Mouse (Mus musculus) midbrain, postnatal 0 days (tissue): ENCODE measurements around the gene 4930535I16Rik. TPM values are rescaled to one million over a fixed set of nuclear protein-coding genes. Genes with fewer than 3 reads are reported as not detected.
"Not testable (repeated sequence)": the region's sequence is repeated elsewhere in the genome, so short reads cannot be mapped to it uniquely, and the experiment has no call there.

Experiments used
- ATAC-seq: fragments of 200-750 bp; cut with Nextera tagmentation; 2 replicates; pipeline ENCODE4 v1.8.0; 2017; ENCODE audit warnings: moderate number of reproducible peaks, mild to moderate bottlenecking, moderate TSS enrichment, moderate library complexity; ENCODE audit not compliant: low FRiP score
- DNase-seq: peaks from one replicate; pipeline ENCODE4 v3.0.0-alpha.2; 2015; ENCODE audit warnings: low spot score
- H3K27ac ChIP-seq: fragments of 300-500 bp; sonication (generic); 2 replicates; pipeline ENCODE4 v1.5.1; 2014; ENCODE audit warnings: low read depth, mild to moderate bottlenecking, low read length, mixed read lengths
- H3K27me3 ChIP-seq: fragments of 300-500 bp; sonication (generic); 2 replicates; pipeline ENCODE4 v1.6.1; 2014; ENCODE audit warnings: low read length, control low read depth, mixed read lengths; ENCODE audit not compliant: insufficient read depth
- H3K36me3 ChIP-seq: fragments of 300-500 bp; sonication (generic); 2 replicates; pipeline ENCODE4 v1.6.1; 2014; ENCODE audit warnings: low read length, control low read depth, mixed read lengths; ENCODE audit not compliant: insufficient read depth
- H3K4me1 ChIP-seq: fragments of 300-500 bp; sonication (generic); 2 replicates; pipeline ENCODE4 v1.6.1; 2014; ENCODE audit warnings: mild to moderate bottlenecking, control low read depth, antibody characterized with exemption, low read length, mixed read lengths; ENCODE audit not compliant: insufficient read depth
- H3K4me2 ChIP-seq: fragments of 300-500 bp; sonication (generic); 2 replicates; pipeline ENCODE4 v1.6.1; 2014; ENCODE audit warnings: low read depth, mild to moderate bottlenecking, low read length, mixed read lengths; ENCODE audit not compliant: poor library complexity, severe bottlenecking
- H3K4me3 ChIP-seq: fragments of 300-500 bp; sonication (generic); 2 replicates; pipeline ENCODE4 v1.5.1; 2014; ENCODE audit warnings: low read depth, mild to moderate bottlenecking, low read length, moderate library complexity
- H3K9ac ChIP-seq: fragments of 300-500 bp; sonication (generic); replicated peaks from 2 replicates; pipeline ENCODE4 v1.6.1; 2014; ENCODE audit warnings: mild to moderate bottlenecking, low read length, moderate library complexity, mixed read lengths; ENCODE audit not compliant: poor library complexity, severe bottlenecking
- H3K9me3 ChIP-seq: fragments of 300-500 bp; sonication (generic); 2 replicates; pipeline ENCODE4 v1.6.1; 2016; ENCODE audit warnings: low read length, control low read depth
- CTCF ChIP-seq: IDR thresholded peaks from 2 replicates; pipeline ENCODE4 v1.5.1; 2016; ENCODE audit warnings: antibody characterized with exemption, mild to moderate bottlenecking
- WGBS: fragments of 180-500 bp; shearing (Covaris S2); extraction: QIAGEN DNeasy Blood & Tissue Kit; methylation state at CpG from one replicate; pipeline ENCODE4 v1.1.7; 2014; 5-methylcytosine and 5-hydroxymethylcytosine counted together
- polyA plus RNA-seq: library from polyadenylated mRNA; unstranded; fragments of >200 nt; fragmentation: Nextera tagmentation; extraction: Ambion mirVana; gene quantifications from 2 replicates; pipeline ENCODE4 v1.2.1, GENCODE M21; 2015
- total RNA-seq: library from RNA; depleted of rRNA; stranded (reverse); fragments of >200 nt; gene quantifications from 2 replicates; pipeline ENCODE4 v1.2.3, GENCODE M21; 2014

The 4930535I16Rik gene
- total and polyA plus RNA-seq, 2 experiments from 2014 or later = not detected

- Histone ChIP-seq H3K4me1 (no peaks in the 10 kb centered on the region), H3K4me2 (no peak overlapping the region), H3K9me3 (no peaks in the 10 kb centered on the region), H3K36me3 (no peaks in the 10 kb centered on the region), H3K9ac (no peak overlapping the region), H3K4me3 (no peak overlapping the region), H3K27ac (no peak overlapping the region), H3K27me3 (no peaks in the 10 kb centered on the region)
- TF ChIP-seq CTCF = no peak
- DNase-seq (no peak), ATAC-seq (no peak)
- WGBS = 60% methylated on average over 7 of the region's 8 CpGs
Observed at GRCm38 (mm10) chr4:123952059-123952458, 34.2 kb upstream of the 4930535I16Rik start.

DNA sequence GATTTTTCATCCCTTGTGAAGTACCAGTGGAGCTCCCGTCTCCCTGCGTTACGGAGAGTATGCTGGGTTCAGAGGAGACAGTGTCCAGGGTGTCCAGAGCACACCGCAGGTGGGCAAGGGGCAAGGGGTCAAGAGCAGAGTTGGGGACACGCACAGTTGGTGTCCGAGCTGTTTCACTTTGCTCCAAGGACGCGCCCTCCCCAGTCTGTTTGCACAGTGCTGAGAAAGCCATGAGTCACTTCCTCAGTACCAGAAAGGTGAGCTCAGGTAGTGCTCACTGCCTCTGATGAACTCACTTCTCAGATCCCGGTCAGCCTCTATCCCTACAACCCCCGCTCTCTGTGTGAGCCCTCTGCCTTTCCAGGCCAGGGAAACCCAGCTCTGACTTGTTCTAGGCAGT lies 31.8 kb upstream of the 4930535I16Rik start:
- Histone ChIP-seq H3K4me1 (no peaks in the 10 kb centered on the region), H3K9ac (no peak overlapping the region), H3K27ac (no peak overlapping the region), H3K27me3 (no peaks in the 10 kb centered on the region), H3K4me3 (no peak overlapping the region), H3K36me3 (no peaks in the 10 kb centered on the region), H3K9me3 (no peaks in the 10 kb centered on the region), H3K4me2 (no peak overlapping the region)
- TF ChIP-seq CTCF = no peak
- WGBS = 82% methylated on average over 10 of the region's 10 CpGs
- no peak for ATAC-seq
- no peak for DNase-seq

DNA sequence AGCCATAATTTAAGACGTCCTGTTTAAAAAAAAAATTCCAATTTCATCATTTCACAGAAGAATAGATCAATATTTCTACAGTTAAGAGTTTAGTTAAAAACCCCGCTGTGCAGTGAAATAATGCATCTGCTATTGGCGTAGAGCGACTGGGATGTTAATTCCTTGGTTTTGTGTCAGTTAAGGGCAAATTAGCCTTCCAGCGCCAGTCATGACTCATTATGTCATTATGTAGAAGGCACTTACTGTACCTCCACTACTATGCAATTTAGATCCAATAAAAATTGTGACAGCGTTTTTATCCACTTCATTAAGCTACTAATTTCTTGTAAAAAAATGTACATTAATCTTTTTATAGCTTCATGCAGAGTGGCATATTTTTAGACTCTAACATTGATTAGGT lies 31.1 kb upstream of the 4930535I16Rik start:
- TF ChIP-seq CTCF = no peak
- ATAC-seq (no peak), DNase-seq (no peak)
- Histone ChIP-seq H3K27ac (no peak overlapping the region), H3K27me3 (no peaks in the 10 kb centered on the region), H3K4me3 (no peak overlapping the region), H3K9ac (no peak overlapping the region), H3K4me2 (no peak overlapping the region), H3K36me3 (no peaks in the 10 kb centered on the region), H3K4me1 (no peaks in the 10 kb centered on the region), H3K9me3 (no peaks in the 10 kb centered on the region)
- WGBS = 72% methylated on average over 6 of the region's 6 CpGs

GRCm38 (mm10) chr4:123947149-123947548 lies 29.3 kb upstream of the 4930535I16Rik start:
- Histone ChIP-seq H3K4me1 (no peaks in the 10 kb centered on the region), H3K4me2 (no peak overlapping the region), H3K9me3 (no peaks in the 10 kb centered on the region), H3K9ac (no peak overlapping the region), H3K4me3 (no peak overlapping the region), H3K27me3 (no peaks in the 10 kb centered on the region), H3K36me3 (no peaks in the 10 kb centered on the region), H3K27ac (no peak overlapping the region)
- ATAC-seq (no peak), DNase-seq (no peak)
- WGBS = 49% methylated on average over 5 of the region's 5 CpGs
- TF ChIP-seq CTCF = peak; percentile 20

DNA sequence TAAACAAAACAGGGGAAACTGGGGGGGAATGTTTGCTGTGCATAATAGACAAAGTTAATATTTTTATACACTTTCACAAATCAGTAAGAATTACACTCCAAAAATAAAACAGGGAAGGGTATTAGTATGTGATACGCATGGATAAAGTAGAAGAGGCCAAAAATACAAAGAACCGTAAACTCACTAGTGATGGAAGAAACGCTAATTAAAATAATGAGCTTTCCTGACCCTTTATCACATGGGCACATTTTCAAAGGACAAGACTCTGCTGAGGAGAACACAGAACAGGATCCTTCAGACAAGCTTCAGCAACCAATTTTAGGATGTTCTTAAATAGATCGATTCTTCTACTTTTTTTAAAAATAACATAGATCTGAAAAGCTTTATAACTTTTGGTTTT lies 28.9 kb upstream of the 4930535I16Rik start:
- H3K4me3 ChIP-seq = no peak overlapping the region
- no peaks in the 10 kb centered on the region for H3K4me1 ChIP-seq
- DNase-seq (no peak), ATAC-seq (no peak)
- no peak overlapping the region for H3K9ac ChIP-seq
- 86% methylated on average over 4 of the region's 4 CpGs for WGBS
- no peaks in the 10 kb centered on the region for H3K9me3 ChIP-seq
- no peaks in the 10 kb centered on the region for H3K27me3 ChIP-seq
- no peak overlapping the region for H3K27ac ChIP-seq
- no peak overlapping the region for H3K4me2 ChIP-seq
- no peaks in the 10 kb centered on the region for H3K36me3 ChIP-seq
- no peak for TF ChIP-seq CTCF

GRCm38 (mm10) chr4:123940878-123941277 lies 23.1 kb upstream of the 4930535I16Rik start:
- not testable (repeated sequence) for H3K27ac ChIP-seq, H3K9me3 ChIP-seq, H3K4me2 ChIP-seq, H3K27me3 ChIP-seq, H3K4me1 ChIP-seq, H3K4me3 ChIP-seq, H3K9ac ChIP-seq, DNase-seq, ATAC-seq
- 85% methylated on average over 7 of the region's 7 CpGs for WGBS
- peaks cover 14% of the 10 kb centered on the region for H3K36me3 ChIP-seq
